Mouse (Mus musculus): ENCODE data around the gene Chchd3.

The Chchd3 gene

GRCm38 (mm10) chr6:32922391-32922790 lies 137.7 kb downstream of the Chchd3 start:
- no peak for DNase-seq

- no peak for DNase-seq
Measured at GRCm38 (mm10) chr6:32920091-32920490, 140.0 kb downstream of the Chchd3 start.

- DNase-seq: no peak
Measured at GRCm38 (mm10) chr6:32910692-32911091, 149.4 kb downstream of the Chchd3 start.

GRCm38 (mm10) chr6:32899061-32899460 lies 161.0 kb downstream of the Chchd3 start:
- peak; percentile 61 to 67 for DNase-seq

- DNase-seq: no peak
Measured at GRCm38 (mm10) chr6:32894100-32894499, 166.0 kb downstream of the Chchd3 start.

- DNase-seq: no peak
Measured at GRCm38 (mm10) chr6:32890726-32891125, 169.3 kb downstream of the Chchd3 start.

GRCm38 (mm10) chr6:32888894-32889529 lies 171.0 kb downstream of the Chchd3 start:
- no peak for DNase-seq

- peak in 1 of 2 experiments; percentile 28 for DNase-seq
Measured at GRCm38 (mm10) chr6:32878586-32878985, 181.5 kb downstream of the Chchd3 start.

GRCm38 (mm10) chr6:32874176-32874575 lies 185.9 kb downstream of the Chchd3 start:
- no peak for DNase-seq

- no peak for DNase-seq
Measured at GRCm38 (mm10) chr6:32872805-32873204, 187.3 kb downstream of the Chchd3 start.

- no peak for DNase-seq
Measured at GRCm38 (mm10) chr6:32850960-32851359, 209.1 kb downstream of the Chchd3 start.

- DNase-seq: no peak
Measured at GRCm38 (mm10) chr6:32848974-32849373, 211.1 kb downstream of the Chchd3 start.

- DNase-seq: no peak
Measured at GRCm38 (mm10) chr6:32845463-32845862, 214.6 kb downstream of the Chchd3 start.

GRCm38 (mm10) chr6:32837939-32838301 lies 222.1 kb downstream of the Chchd3 start:
- DNase-seq: no peak

GRCm38 (mm10) chr6:32837165-32837938 lies 222.7 kb downstream of the Chchd3 start:
- DNase-seq: no peak

- no peak for DNase-seq
Measured at GRCm38 (mm10) chr6:32823856-32824620, 236.0 kb downstream of the Chchd3 start.

- no peak for DNase-seq
Measured at GRCm38 (mm10) chr6:32818961-32819360, 241.1 kb downstream of the Chchd3 start.

GRCm38 (mm10) chr6:32808796-32809195 lies 251.3 kb downstream of the Chchd3 start:
- DNase-seq: no peak

- no peak for DNase-seq
Measured at GRCm38 (mm10) chr6:32807771-32808170, 252.3 kb downstream of the Chchd3 start.

- DNase-seq: no peak
Measured at GRCm38 (mm10) chr6:32803646-32804045, 256.4 kb downstream of the Chchd3 start.

- peak in 1 of 2 experiments; percentile 31 for DNase-seq
Measured at GRCm38 (mm10) chr6:32801776-32802175, 258.3 kb downstream of the Chchd3 start.

- no peak for DNase-seq
Measured at GRCm38 (mm10) chr6:32797525-32797924, 262.5 kb downstream of the Chchd3 start.

- DNase-seq: no peak
Measured at GRCm38 (mm10) chr6:32795653-32796500, 264.2 kb downstream of the Chchd3 start.

Data from cerebellum, postnatal 25 days (tissue).